Mouse (Mus musculus) hindbrain, embryonic 11.5 days (tissue): ENCODE measurements around the gene Vkorc1. TPM values are rescaled to one million over a fixed set of nuclear protein-coding genes. Genes with fewer than 3 reads are reported as not detected.
"Not testable (repeated sequence)": the region's sequence is repeated elsewhere in the genome, so short reads cannot be mapped to it uniquely, and the experiment has no call there.

ENCODE experiments used
- ATAC-seq: fragments of 200-750 bp; cut with Nextera tagmentation; 2 replicates; pipeline ENCODE4 v1.8.0; 2017; ENCODE audit warnings: mild to moderate bottlenecking, moderate TSS enrichment, moderate library complexity; ENCODE audit not compliant: low FRiP score
- DNase-seq: peaks from one replicate; pipeline ENCODE4 v3.0.0-alpha.2; 2015; ENCODE audit warnings: low spot score
- H3K27ac ChIP-seq: fragments of 300-500 bp; sonication (generic); 2 replicates; pipeline ENCODE4 v1.5.1; 2014; ENCODE audit warnings: mild to moderate bottlenecking, low read depth, low read length
- H3K27me3 ChIP-seq: fragments of 300-500 bp; sonication (generic); 2 replicates; pipeline ENCODE4 v1.6.1; 2014; ENCODE audit warnings: mild to moderate bottlenecking, low read length, moderate library complexity, mixed read lengths; ENCODE audit not compliant: control insufficient read depth, insufficient read depth
- H3K36me3 ChIP-seq: fragments of 300-500 bp; sonication (generic); 2 replicates; pipeline ENCODE4 v1.6.1; 2014; ENCODE audit warnings: mild to moderate bottlenecking, low read length, moderate library complexity, mixed read lengths; ENCODE audit not compliant: control insufficient read depth, insufficient read depth
- H3K4me1 ChIP-seq: fragments of 300-500 bp; sonication (generic); replicated peaks from 2 replicates; pipeline ENCODE4 v1.6.1; 2014; ENCODE audit warnings: low read length, mixed read lengths; ENCODE audit not compliant: control insufficient read depth, insufficient read depth
- H3K4me2 ChIP-seq: fragments of 300-500 bp; sonication (generic); replicated peaks from 2 replicates; pipeline ENCODE4 v1.6.1; 2014; ENCODE audit warnings: mild to moderate bottlenecking, low read depth, low read length
- H3K4me3 ChIP-seq: fragments of 300-500 bp; sonication (generic); 2 replicates; pipeline ENCODE4 v1.5.1; 2014; ENCODE audit warnings: low read depth, low read length
- H3K9ac ChIP-seq: fragments of 300-500 bp; sonication (generic); 2 replicates; pipeline ENCODE4 v1.6.1; 2014; ENCODE audit warnings: low read depth, low read length
- H3K9me3 ChIP-seq: fragments of 300-500 bp; sonication (generic); 2 replicates; pipeline ENCODE4 v1.6.1; 2016; ENCODE audit warnings: low read length; ENCODE audit not compliant: control insufficient read depth
- WGBS: fragments of 180-500 bp; shearing (Covaris S2); extraction: QIAGEN DNeasy Blood & Tissue Kit; methylation state at CpG from one replicate; pipeline ENCODE4 v1.1.7; 2014; 5-methylcytosine and 5-hydroxymethylcytosine counted together
- polyA plus RNA-seq: library from polyadenylated mRNA; unstranded; fragments of >200 nt; fragmentation: Nextera tagmentation; extraction: Ambion mirVana; gene quantifications from 2 replicates; pipeline ENCODE4 v1.2.1, GENCODE M21; 2014

The Vkorc1 gene
- polyA plus RNA-seq: 48.0 and 53.9 TPM in 2 replicates

GRCm38 (mm10) chr7:127895442-127895841 lies at the start of gene Vkorc1, which contains the start of gene Gm21974:
Vkorc1 (minus strand) TSS chr7:127895617.
Gm21974 (minus strand) TSS chr7:127895454.
- Histone ChIP-seq H3K36me3 (no peaks in the 10 kb centered on the region), H3K27me3 (no peaks in the 10 kb centered on the region), H3K4me2 (peak within 1 kb of the TSS; percentile 59), H3K4me3 (peak within 1 kb of the TSS; percentile 51), H3K9ac (peak within 1 kb of the TSS; percentile 52), H3K27ac (peak within 1 kb of the TSS; percentile 56), H3K4me1 (no peaks in the 10 kb centered on the region; the same call in 1 of the 2 replicates), H3K9me3 (no peaks in the 10 kb centered on the region)
- WGBS: 1% methylated on average over 26 of the region's 26 CpGs
- peak; percentile 94 for DNase-seq
- peak; percentile 98 for ATAC-seq

GRCm38 (mm10) chr7:127944614-127945013 lies 49.2 kb upstream of the Vkorc1 start:
- no peaks in the 10 kb centered on the region for H3K9me3 ChIP-seq
- H3K27me3 ChIP-seq: peaks cover 10% of the 10 kb centered on the region
- H3K9ac ChIP-seq: no peak overlapping the region
- 12% methylated on average over 23 of the region's 23 CpGs for WGBS
- H3K27ac ChIP-seq: no peak overlapping the region
- H3K4me1 ChIP-seq: 0 out of 2 replicates have a peak, but pooled peaks cover 2% of the 10 kb centered on the region
- H3K4me3 ChIP-seq: no peak overlapping the region
- no peaks in the 10 kb centered on the region for H3K36me3 ChIP-seq
- DNase-seq: no peak
- no peak for ATAC-seq
- no peak overlapping the region for H3K4me2 ChIP-seq

GRCm38 (mm10) chr7:127942097-127942496 lies 46.7 kb upstream of the Vkorc1 start:
- 53% methylated on average over 2 of the region's 2 CpGs for WGBS
- not testable (repeated sequence) for H3K36me3 ChIP-seq, ATAC-seq, H3K4me1 ChIP-seq, H3K4me2 ChIP-seq, H3K27ac ChIP-seq, H3K9me3 ChIP-seq, H3K4me3 ChIP-seq, H3K9ac ChIP-seq, DNase-seq
- H3K27me3 ChIP-seq: peaks cover 10% of the 10 kb centered on the region

GRCm38 (mm10) chr7:127936216-127936884 lies 40.9 kb upstream of the Vkorc1 start:
- Histone ChIP-seq H3K4me2 (peak overlapping the region; percentile 96), H3K9me3 (no peaks in the 10 kb centered on the region), H3K9ac (peak overlapping the region; percentile 84), H3K36me3 (no peaks in the 10 kb centered on the region), H3K4me1 (peaks cover 6% of the 10 kb centered on the region; the same call in 1 of the 2 replicates), H3K27ac (no peak overlapping the region), H3K4me3 (peak overlapping the region; percentile 67), H3K27me3 (no peaks in the 10 kb centered on the region)
- DNase-seq (no peak), ATAC-seq (peak; percentile 10; the same call in 1 of the 2 replicates)
- WGBS: 60% methylated on average over 18 of the region's 18 CpGs

- Histone ChIP-seq H3K9ac (peak overlapping the region; percentile 84), H3K36me3 (no peaks in the 10 kb centered on the region), H3K27ac (peak overlapping the region; percentile 47; the same call in 1 of the 2 replicates), H3K4me3 (peak overlapping the region; percentile 67), H3K27me3 (no peaks in the 10 kb centered on the region), H3K4me2 (peak overlapping the region; percentile 96), H3K9me3 (no peaks in the 10 kb centered on the region), H3K4me1 (peaks cover 4% of the 10 kb centered on the region; the same call in 1 of the 2 replicates)
- ATAC-seq (peak; percentile 66), DNase-seq (no peak)
- WGBS: under 1% methylated on average over 38 of the region's 38 CpGs
These were observed 40.3 kb upstream of the Vkorc1 start for GRCm38 (mm10) chr7:127935748-127936159.

DNA sequence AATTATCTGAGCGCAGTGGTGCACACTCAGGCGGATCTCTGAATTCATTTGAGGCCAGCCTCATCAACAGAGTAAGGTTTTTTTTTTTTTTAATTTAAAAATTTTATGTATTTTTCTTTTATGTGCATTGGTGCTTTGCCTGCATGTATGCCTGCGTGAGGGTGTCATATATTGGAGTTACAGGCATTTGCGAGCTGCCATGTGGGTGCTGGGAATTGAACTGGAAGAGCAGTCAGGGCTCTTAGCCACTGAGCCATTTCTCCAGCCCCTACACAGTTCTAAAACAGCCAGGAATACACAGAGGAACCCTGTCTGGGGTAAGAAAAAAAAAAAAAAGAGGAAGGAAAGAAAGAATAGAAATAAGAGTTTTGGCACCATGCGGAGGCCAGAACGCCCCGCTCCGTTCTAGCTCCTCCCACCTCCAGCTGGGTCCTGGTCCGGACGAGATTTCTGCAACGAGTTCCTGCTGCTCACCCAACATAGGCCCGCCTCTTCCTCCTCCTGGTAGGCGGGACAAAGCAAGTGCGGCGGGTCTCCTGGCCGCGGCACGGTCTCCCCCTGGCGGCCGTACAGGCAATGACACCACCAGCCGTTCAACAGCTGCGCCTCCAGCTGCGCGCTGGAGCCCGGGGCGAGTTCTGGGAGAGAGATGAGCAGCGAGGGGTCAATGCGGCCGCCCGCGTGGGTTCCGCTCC lies 39.8 kb upstream of the Vkorc1 start:
- peak overlapping the region; percentile 84 for H3K9ac ChIP-seq
- no peaks in the 10 kb centered on the region for H3K36me3 ChIP-seq
- H3K27ac ChIP-seq: 0 out of 2 replicates have a peak overlapping the region, but pooled peaks have one; percentile 47
- peak; percentile 93 for ATAC-seq
- WGBS: 7% methylated on average over 32 of the region's 32 CpGs
- peak overlapping the region; percentile 96 for H3K4me2 ChIP-seq
- no peaks in the 10 kb centered on the region for H3K9me3 ChIP-seq
- peak overlapping the region; percentile 67 for H3K4me3 ChIP-seq
- peaks cover 1% of the 10 kb centered on the region; the same call in 1 of the 2 replicates for H3K27me3 ChIP-seq
- DNase-seq: peak; percentile 96
- peaks cover 4% of the 10 kb centered on the region; the same call in 1 of the 2 replicates for H3K4me1 ChIP-seq

- WGBS: 91% methylated on average over 5 of the region's 5 CpGs
- DNase-seq (no peak), ATAC-seq (no peak)
- Histone ChIP-seq H3K27ac (no peak overlapping the region), H3K27me3 (peaks cover 6% of the 10 kb centered on the region; the same call in 1 of the 2 replicates), H3K36me3 (no peaks in the 10 kb centered on the region), H3K9me3 (no peaks in the 10 kb centered on the region), H3K4me2 (no peak overlapping the region), H3K4me3 (no peak overlapping the region), H3K9ac (no peak overlapping the region), H3K4me1 (peaks cover 4% of the 10 kb centered on the region; the same call in 1 of the 2 replicates)
These were observed 38.7 kb upstream of the Vkorc1 start for GRCm38 (mm10) chr7:127934075-127934474.

DNA sequence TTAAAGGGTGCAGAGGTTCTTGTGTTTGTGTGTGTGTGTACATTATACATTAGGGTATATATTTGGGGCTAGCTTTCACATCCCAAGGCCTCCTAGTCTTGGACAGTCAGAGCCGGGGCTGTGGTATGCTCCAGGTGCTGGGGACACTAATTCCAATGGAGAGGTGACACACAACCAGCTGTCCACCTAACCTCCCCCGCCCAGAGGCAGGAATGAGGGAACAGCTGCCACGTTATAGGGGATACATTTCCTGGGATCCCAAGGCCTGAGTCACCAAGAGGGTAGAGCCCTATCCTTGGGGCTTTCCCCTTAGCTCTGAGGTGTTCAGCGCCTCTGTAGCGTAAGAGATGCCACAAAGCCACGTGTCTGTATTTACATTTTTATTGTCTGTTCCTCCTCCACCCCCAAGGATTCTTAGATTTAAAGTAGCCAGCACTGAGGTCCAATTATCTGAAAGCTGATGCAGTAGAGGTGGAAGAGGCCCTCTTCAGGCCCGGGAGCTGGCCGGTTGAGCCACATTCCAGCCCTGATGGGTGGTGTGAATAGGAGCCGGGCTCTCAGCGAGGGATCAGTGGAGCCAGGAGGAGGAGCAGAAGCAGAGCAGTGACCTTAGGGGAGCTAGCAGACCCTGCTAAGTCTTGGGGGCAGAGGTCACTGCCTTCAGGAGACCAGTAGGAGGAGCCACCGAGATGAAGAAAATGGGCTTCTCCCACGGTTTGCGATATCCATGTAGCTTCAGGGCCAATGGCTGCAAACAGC lies 37.0 kb upstream of the Vkorc1 start:
- ATAC-seq (no peak), DNase-seq (peak; percentile 16)
- Histone ChIP-seq H3K36me3 (no peaks in the 10 kb centered on the region), H3K4me2 (no peak overlapping the region), H3K9me3 (no peaks in the 10 kb centered on the region), H3K9ac (no peak overlapping the region), H3K4me3 (no peak overlapping the region), H3K4me1 (peaks cover 4% of the 10 kb centered on the region; the same call in 1 of the 2 replicates), H3K27me3 (peaks cover 12% of the 10 kb centered on the region), H3K27ac (no peak overlapping the region)
- 17% methylated on average over 13 of the region's 13 CpGs for WGBS
